Mouse (Mus musculus) MEL-GATA-1-ER (cell line): ENCODE data around the gene Ksr1.
"Not testable (repeated sequence)": the region's sequence is repeated elsewhere in the genome, so short reads cannot be mapped to it uniquely, and the experiment has no call there.

ENCODE experiments used
- DNase-seq: peaks from one replicate; pipeline ENCODE4 v3.0.0-alpha.2; 2012; ENCODE audit warnings: low read depth; ENCODE audit errors: extremely low read depth

Ksr1 gene

GRCm38 (mm10) chr11:79014602-79015325 is 131.4 kb downstream of the Ksr1 start:
- no peak for DNase-seq

GRCm38 (mm10) chr11:79013806-79014205 is 132.4 kb downstream of the Ksr1 start:
- no peak for DNase-seq

- no peak for DNase-seq
Observed at GRCm38 (mm10) chr11:79013056-79013455, 133.2 kb downstream of the Ksr1 start.

GRCm38 (mm10) chr11:79012529-79012928 is 133.7 kb downstream of the Ksr1 start:
- no peak for DNase-seq

- DNase-seq = no peak
Observed at GRCm38 (mm10) chr11:79008891-79009290, 137.3 kb downstream of the Ksr1 start.

- no peak for DNase-seq
Observed at GRCm38 (mm10) chr11:79008007-79008775, 138.0 kb downstream of the Ksr1 start.

- DNase-seq = not testable (repeated sequence)
Observed at GRCm38 (mm10) chr11:79007356-79007755, 138.9 kb downstream of the Ksr1 start.

GRCm38 (mm10) chr11:79006417-79006816 is 139.8 kb downstream of the Ksr1 start:
- no peak for DNase-seq

GRCm38 (mm10) chr11:79005578-79006394 is 140.4 kb downstream of the Ksr1 start:
- DNase-seq = peak; percentile 85

- no peak for DNase-seq
Observed at GRCm38 (mm10) chr11:79003769-79004638, 142.2 kb downstream of the Ksr1 start.

- DNase-seq = no peak
Observed at GRCm38 (mm10) chr11:79003053-79003768, 143.0 kb downstream of the Ksr1 start.

- DNase-seq = no peak
Observed at GRCm38 (mm10) chr11:79002551-79002951, 143.7 kb downstream of the Ksr1 start.

GRCm38 (mm10) chr11:79001871-79002270 is 144.3 kb downstream of the Ksr1 start:
- no peak for DNase-seq

GRCm38 (mm10) chr11:78999118-78999517 is 147.1 kb downstream of the Ksr1 start:
- DNase-seq = no peak

GRCm38 (mm10) chr11:78990875-78991543 is 155.2 kb downstream of the Ksr1 start:
- DNase-seq = not testable (repeated sequence)

- DNase-seq = no peak
Observed at GRCm38 (mm10) chr11:78990096-78990495, 156.1 kb downstream of the Ksr1 start.

- DNase-seq = not testable (repeated sequence)
Observed at GRCm38 (mm10) chr11:78989206-78989605, 157.0 kb downstream of the Ksr1 start.

GRCm38 (mm10) chr11:78986311-78987002 is 159.8 kb downstream of the Ksr1 start:
- DNase-seq = no peak

GRCm38 (mm10) chr11:78985505-78985904 is 160.7 kb downstream of the Ksr1 start:
- no peak for DNase-seq
